Mouse (Mus musculus) spleen, adult 2 months (tissue): ENCODE measurements around the gene Rreb1. TPM values are rescaled to one million over a fixed set of nuclear protein-coding genes. Genes with fewer than 3 reads are reported as not detected.
A peak's percentile ranks its signal among the peaks of the same experiment; 100 is the strongest.

ENCODE experiments used
- DNase-seq, 2 experiments: peaks; one replicate each; pipeline versions ENCODE4 v3.0.0 to v3.0.0-alpha.2; 2012 to 2021; ENCODE audit warnings: low spot score in 2 of 2, low read depth in 1 of 2
- H3K27ac ChIP-seq: fragments of 200-500 bp; 2 replicates; pipeline ENCODE4 v1.5.1; 2012; ENCODE audit warnings: low read length, inconsistent platforms; ENCODE audit not compliant: insufficient read depth
- H3K27me3 ChIP-seq: fragments of 200-500 bp; 2 replicates; pipeline ENCODE4 v1.6.1; 2012; ENCODE audit warnings: mild to moderate bottlenecking, moderate library complexity, low read length, inconsistent platforms; ENCODE audit not compliant: control insufficient read depth, insufficient read depth
- H3K36me3 ChIP-seq: fragments of 200-500 bp; 2 replicates; pipeline ENCODE4 v1.6.1; 2012; ENCODE audit warnings: mild to moderate bottlenecking, low read length, inconsistent platforms; ENCODE audit not compliant: control insufficient read depth, insufficient read depth
- H3K4me1 ChIP-seq: fragments of 200-500 bp; 2 replicates; pipeline ENCODE4 v1.6.1; 2011; ENCODE audit warnings: inconsistent platforms; ENCODE audit not compliant: control insufficient read depth, insufficient read depth, insufficient read length
- H3K4me3 ChIP-seq: fragments of 200-500 bp; 2 replicates; pipeline ENCODE4 v1.5.1; 2011; ENCODE audit warnings: mild to moderate bottlenecking, inconsistent platforms; ENCODE audit not compliant: insufficient read depth, insufficient read length; ENCODE audit errors: extremely low read depth
- CTCF ChIP-seq: fragments of 200-500 bp; IDR thresholded peaks from 2 replicates; pipeline ENCODE4 v1.5.1; 2011; ENCODE audit warnings: mild to moderate bottlenecking, inconsistent platforms; ENCODE audit not compliant: insufficient read depth, insufficient read length, insufficient replicate concordance; ENCODE audit errors: extremely low read depth
- POLR2A ChIP-seq: fragments of 200-500 bp; IDR thresholded peaks from 2 replicates; pipeline ENCODE4 v1.6.1; 2011; ENCODE audit warnings: low read depth, low read length, inconsistent platforms
- WGBS: fragments of 180-500 bp; shearing (Covaris S2); methylation state at CpG from one replicate; pipeline ENCODE4 v1.1.7; 2018; 5-methylcytosine and 5-hydroxymethylcytosine counted together
- polyA plus RNA-seq: library from polyadenylated mRNA; depleted of rRNA; stranded (reverse); fragments of >200 nt; gene quantifications from 2 replicates; pipeline ENCODE4 v1.2.3, GENCODE M21; 2012

Rreb1 gene
- polyA plus RNA-seq, 1 experiment = 15.5 TPM

- 89% methylated on average over 7 of the region's 7 CpGs for WGBS
- peaks cover 11% of the 10 kb centered on the region for H3K4me1 ChIP-seq
These were observed 30.7 kb upstream of the Rreb1 start for GRCm38 (mm10) chr13:37747504-37747903.

GRCm38 (mm10) chr13:37749485-37749884 is 28.7 kb upstream of the Rreb1 start:
- DNase-seq = no peak
- H3K4me1 ChIP-seq = peaks cover 11% of the 10 kb centered on the region
- TF ChIP-seq POLR2A (no peak), CTCF (no peak)
- WGBS = 50% methylated on average over 3 of the region's 3 CpGs
- H3K4me3 ChIP-seq = no peak overlapping the region
- no peaks in the 10 kb centered on the region for H3K27me3 ChIP-seq
- H3K36me3 ChIP-seq = no peaks in the 10 kb centered on the region
- H3K27ac ChIP-seq = no peak overlapping the region

More at GRCm38 (mm10) chr13:37747504-37747903, 30.7 kb upstream of the Rreb1 start:
- no peak for DNase-seq
- no peak for TF ChIP-seq POLR2A
- TF ChIP-seq CTCF = no peak
- no peak overlapping the region for H3K27ac ChIP-seq
- no peaks in the 10 kb centered on the region for H3K27me3 ChIP-seq
- no peaks in the 10 kb centered on the region for H3K36me3 ChIP-seq
- H3K4me3 ChIP-seq = no peak overlapping the region

GRCm38 (mm10) chr13:37751154-37751950 is 26.8 kb upstream of the Rreb1 start:
- DNase-seq = peak; percentile 33 to 60
- Histone ChIP-seq H3K27ac (peak overlapping the region; percentile 44), H3K4me3 (no peak overlapping the region), H3K36me3 (no peaks in the 10 kb centered on the region), H3K27me3 (no peaks in the 10 kb centered on the region), H3K4me1 (peaks cover 11% of the 10 kb centered on the region)
- TF ChIP-seq POLR2A = no peak
- TF ChIP-seq CTCF = no peak
- 23% methylated on average over 9 of the region's 9 CpGs for WGBS

GRCm38 (mm10) chr13:37759341-37760012 is 18.7 kb upstream of the Rreb1 start:
- Histone ChIP-seq H3K36me3 (no peaks in the 10 kb centered on the region), H3K27me3 (no peaks in the 10 kb centered on the region), H3K27ac (no peak overlapping the region), H3K4me1 (no peaks in the 10 kb centered on the region; the same call in 1 of the 2 replicates), H3K4me3 (no peak overlapping the region)
- TF ChIP-seq CTCF (no peak), POLR2A (no peak)
- WGBS = 67% methylated on average over 10 of the region's 10 CpGs
- no peak for DNase-seq

GRCm38 (mm10) chr13:37760013-37760342 is 18.2 kb upstream of the Rreb1 start:
- no peak overlapping the region for H3K27ac ChIP-seq
- no peaks in the 10 kb centered on the region for H3K36me3 ChIP-seq
- H3K27me3 ChIP-seq = no peaks in the 10 kb centered on the region
- no peaks in the 10 kb centered on the region; the same call in 1 of the 2 replicates for H3K4me1 ChIP-seq
- TF ChIP-seq POLR2A (no peak), CTCF (no peak)
- no peak for DNase-seq
- 17% methylated on average over 3 of the region's 3 CpGs for WGBS
- H3K4me3 ChIP-seq = no peak overlapping the region

- Histone ChIP-seq H3K27me3 (no peaks in the 10 kb centered on the region), H3K4me1 (no peaks in the 10 kb centered on the region; the same call in 1 of the 2 replicates), H3K36me3 (no peaks in the 10 kb centered on the region), H3K4me3 (no peak overlapping the region), H3K27ac (no peak overlapping the region)
- WGBS = 63% methylated on average over 3 of the region's 3 CpGs
- TF ChIP-seq POLR2A = no peak
- no peak for TF ChIP-seq CTCF
- no peak for DNase-seq
These were observed 17.8 kb upstream of the Rreb1 start for GRCm38 (mm10) chr13:37760373-37760772.
